Mouse (Mus musculus) brain, embryonic 14.5 days (tissue): ENCODE measurements around the gene Fcgr1.

Experiments
- CTCF ChIP-seq: fragments of 200-500 bp; IDR thresholded peaks from 2 replicates; pipeline ENCODE4 v1.5.1; 2012; ENCODE audit warnings: inconsistent platforms, mild to moderate bottlenecking, moderate library complexity, borderline replicate concordance; ENCODE audit not compliant: insufficient read depth, insufficient read length; ENCODE audit errors: extremely low read depth
- POLR2A ChIP-seq: fragments of 200-500 bp; IDR thresholded peaks from 2 replicates; pipeline ENCODE4 v1.6.1; 2012; ENCODE audit warnings: mild to moderate bottlenecking, inconsistent platforms, borderline replicate concordance; ENCODE audit not compliant: poor library complexity, insufficient read depth, insufficient read length, severe bottlenecking; ENCODE audit errors: extremely low read depth

DNA sequence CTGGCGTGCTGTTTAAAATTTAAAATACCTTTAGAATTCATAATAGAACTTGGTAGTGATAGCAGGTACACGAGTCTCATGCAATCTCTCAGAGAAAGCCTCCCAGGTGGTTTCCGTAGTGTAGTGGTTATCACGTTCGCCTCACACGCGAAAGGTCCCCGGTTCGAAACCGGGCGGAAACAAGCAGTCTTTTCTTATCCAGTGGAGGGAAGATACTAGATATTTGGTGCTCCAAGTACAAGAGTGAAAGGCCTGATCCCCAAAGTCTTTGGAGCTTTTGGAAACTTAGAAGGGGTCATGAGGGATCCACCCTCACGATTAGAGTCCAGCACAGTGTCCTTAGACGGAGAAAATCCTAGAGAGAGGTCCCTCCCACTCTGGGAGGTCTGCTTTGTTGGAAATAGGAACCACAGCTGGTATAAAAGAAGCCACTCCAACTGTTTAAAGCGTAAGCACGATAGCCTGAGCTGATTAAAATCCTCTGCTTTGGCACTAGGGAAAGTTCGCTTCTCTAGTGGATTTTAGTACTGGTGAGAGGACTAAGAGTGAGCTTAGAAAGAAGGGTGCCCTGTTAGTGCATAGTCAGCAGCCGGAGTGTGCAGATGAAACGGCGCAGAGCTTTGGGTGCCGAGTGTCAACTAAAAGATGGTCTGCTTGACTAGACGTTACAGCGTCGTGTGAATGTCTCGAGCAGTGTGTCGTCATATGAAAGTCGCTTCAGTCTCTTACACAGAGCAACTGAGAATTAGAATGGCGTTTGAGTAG is 39.0 kb upstream of the Fcgr1 start:
- TF ChIP-seq CTCF (no peak), POLR2A (no peak)
